Mouse (Mus musculus) telencephalon, adult 2 months (tissue): ENCODE data around the gene Slco2b1.

Source experiments
- DNase-seq: peaks from one replicate; pipeline ENCODE4 v3.0.0-alpha.2; 2011; ENCODE audit warnings: low read depth, low spot score

Slco2b1 gene

GRCm38 (mm10) chr7:99654244-99654643 is 56.9 kb downstream of the Slco2b1 start:
- DNase-seq, result no peak

GRCm38 (mm10) chr7:99649585-99649984 is 61.6 kb downstream of the Slco2b1 start:
- DNase-seq, result no peak

GRCm38 (mm10) chr7:99648623-99649022 is 62.5 kb downstream of the Slco2b1 start:
- no peak for DNase-seq

GRCm38 (mm10) chr7:99644701-99645100 is 66.4 kb downstream of the Slco2b1 start:
- DNase-seq, result no peak

GRCm38 (mm10) chr7:99642078-99642477 is 69.1 kb downstream of the Slco2b1 start:
- DNase-seq, result no peak

GRCm38 (mm10) chr7:99641245-99641644 is 69.9 kb downstream of the Slco2b1 start:
- no peak for DNase-seq

GRCm38 (mm10) chr7:99633966-99634665 is 77.0 kb downstream of the Slco2b1 start:
- no peak for DNase-seq

- DNase-seq, result no peak
These were observed 78.9 kb downstream of the Slco2b1 start for GRCm38 (mm10) chr7:99632286-99632685.

- no peak for DNase-seq
These were observed 83.8 kb downstream of the Slco2b1 start for GRCm38 (mm10) chr7:99627366-99627765.

GRCm38 (mm10) chr7:99626376-99627270 is 84.5 kb downstream of the Slco2b1 start, which contains the start of gene Tpbgl:
Gene Tpbgl, minus strand, starts transcription at chr7:99627103.
- no peak for DNase-seq

- peak; percentile 47 for DNase-seq
These were observed 85.3 kb downstream of the Slco2b1 start for GRCm38 (mm10) chr7:99625722-99626375.

- no peak for DNase-seq
These were observed 92.3 kb downstream of the Slco2b1 start for GRCm38 (mm10) chr7:99618860-99619259.

- DNase-seq, result no peak
These were observed 92.9 kb downstream of the Slco2b1 start for GRCm38 (mm10) chr7:99618264-99618663.
